Mouse (Mus musculus) liver, embryonic 12.5 days (tissue): ENCODE results near the gene Hnrnpc. TPM values are rescaled to one million over a fixed set of nuclear protein-coding genes. Genes with fewer than 3 reads are reported as not detected.

Experiments
- ATAC-seq: fragments of 200-750 bp; cut with Nextera tagmentation; 2 replicates; pipeline ENCODE4 v1.8.0; 2017; ENCODE audit warnings: moderate number of reproducible peaks, mild to moderate bottlenecking, moderate library complexity
- H3K27ac ChIP-seq: fragments of 300-500 bp; sonication (generic); 2 replicates; pipeline ENCODE4 v1.5.1; 2016; ENCODE audit warnings: mild to moderate bottlenecking
- H3K27me3 ChIP-seq: fragments of 300-500 bp; sonication (generic); replicated peaks from 2 replicates; pipeline ENCODE4 v1.6.1; 2016; ENCODE audit warnings: mild to moderate bottlenecking, moderate library complexity
- H3K36me3 ChIP-seq: fragments of 300-500 bp; sonication (generic); 2 replicates; pipeline ENCODE4 v1.6.1; 2016; ENCODE audit warnings: mild to moderate bottlenecking, moderate library complexity
- H3K4me1 ChIP-seq: fragments of 300-500 bp; sonication (generic); 2 replicates; pipeline ENCODE4 v1.6.1; 2016
- H3K4me2 ChIP-seq: fragments of 300-500 bp; sonication (generic); 2 replicates; pipeline ENCODE4 v1.6.1; 2016; ENCODE audit warnings: mild to moderate bottlenecking, moderate library complexity
- H3K4me3 ChIP-seq: fragments of 300-500 bp; sonication (generic); 2 replicates; pipeline ENCODE4 v1.5.1; 2016; ENCODE audit warnings: mild to moderate bottlenecking, moderate library complexity
- H3K9ac ChIP-seq: fragments of 300-500 bp; sonication (generic); 2 replicates; pipeline ENCODE4 v1.6.1; 2016; ENCODE audit warnings: mild to moderate bottlenecking, moderate library complexity
- H3K9me3 ChIP-seq: fragments of 300-500 bp; sonication (generic); replicated peaks from 2 replicates; pipeline ENCODE4 v1.6.1; 2016; ENCODE audit warnings: mild to moderate bottlenecking, moderate library complexity
- WGBS: fragments of 180-500 bp; shearing (Covaris S2); methylation state at CpG from one replicate; pipeline ENCODE4 v1.1.7; 2016; ENCODE audit not compliant: insufficient replicate concordance; 5-methylcytosine and 5-hydroxymethylcytosine counted together
- polyA plus RNA-seq: library from polyadenylated mRNA; unstranded; fragments of >200 nt; fragmentation: Nextera tagmentation; extraction: Ambion mirVana; gene quantifications from 2 replicates; pipeline ENCODE4 v1.2.1, GENCODE M21; 2016

Hnrnpc gene
- polyA plus RNA-seq, 1 experiment from 2014 or later: 438 TPM

DNA sequence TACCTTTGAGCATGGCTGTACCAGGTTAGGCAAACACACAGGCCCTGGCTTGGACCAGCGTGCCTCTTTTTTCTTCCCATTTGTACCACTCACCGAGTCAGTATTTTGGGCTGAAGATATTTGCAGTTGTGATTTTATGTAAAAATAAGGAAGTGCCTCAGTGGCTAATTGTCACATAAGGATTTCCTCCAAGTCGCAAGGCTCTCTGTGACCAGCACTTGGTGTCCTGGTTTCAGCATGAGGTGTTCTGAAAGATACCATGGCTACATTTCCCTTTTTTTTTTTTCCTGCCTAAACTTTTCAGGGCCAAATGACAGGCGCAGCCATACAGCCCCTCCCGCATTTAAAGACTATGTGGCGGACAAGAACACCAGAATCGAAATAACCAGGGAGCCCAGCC is 16.3 kb upstream of the Hnrnpc start:
- Histone ChIP-seq H3K9ac (no peak overlapping the region), H3K4me1 (peaks cover 23% of the 10 kb centered on the region), H3K27ac (no peak overlapping the region), H3K36me3 (no peaks in the 10 kb centered on the region), H3K9me3 (no peaks in the 10 kb centered on the region), H3K4me2 (peak overlapping the region; percentile 92), H3K27me3 (peaks cover 24% of the 10 kb centered on the region), H3K4me3 (peak overlapping the region; percentile 62; the same call in 1 of the 2 replicates)
- ATAC-seq: no peak
- WGBS: 32% methylated on average over 7 of the region's 7 CpGs

- ATAC-seq: peak; percentile 82
- peak overlapping the region; percentile 92 for H3K4me2 ChIP-seq
- H3K36me3 ChIP-seq: no peaks in the 10 kb centered on the region
- peak overlapping the region; percentile 62 for H3K4me3 ChIP-seq
- peak overlapping the region; percentile 76 for H3K9ac ChIP-seq
- H3K27ac ChIP-seq: peak overlapping the region; percentile 70
- peaks cover 24% of the 10 kb centered on the region for H3K27me3 ChIP-seq
- peaks cover 23% of the 10 kb centered on the region for H3K4me1 ChIP-seq
- no peaks in the 10 kb centered on the region for H3K9me3 ChIP-seq
- WGBS: 1% methylated on average over 38 of the region's 38 CpGs
Observed at GRCm38 (mm10) chr14:52118823-52119608, 15.2 kb upstream of the Hnrnpc start.

DNA sequence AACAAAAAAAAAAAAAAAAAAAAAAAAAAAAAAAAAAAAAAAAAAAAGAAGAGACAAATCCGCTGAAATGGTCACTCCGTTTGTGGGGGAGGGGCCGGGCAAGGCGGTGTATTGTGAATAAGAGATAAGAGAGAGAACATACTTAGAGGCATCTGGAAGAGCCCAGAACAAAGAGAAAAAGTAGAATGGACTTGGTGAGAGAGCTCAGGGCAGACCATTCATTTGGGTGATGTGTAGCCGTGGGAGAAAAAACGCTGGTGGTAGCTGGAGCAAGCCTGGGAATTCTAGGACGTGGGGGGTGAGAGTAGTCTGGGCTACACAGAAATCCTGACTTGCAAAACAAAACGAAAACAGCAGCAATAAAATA is 14.6 kb upstream of the Hnrnpc start:
- Histone ChIP-seq H3K9ac (peak overlapping the region; percentile 76), H3K4me2 (peak overlapping the region; percentile 92), H3K4me3 (peak overlapping the region; percentile 62), H3K27me3 (peaks cover 24% of the 10 kb centered on the region), H3K36me3 (no peaks in the 10 kb centered on the region), H3K4me1 (peaks cover 23% of the 10 kb centered on the region), H3K27ac (peak overlapping the region; percentile 70), H3K9me3 (no peaks in the 10 kb centered on the region)
- ATAC-seq: peak; percentile 65; the same call in 1 of the 2 replicates
- WGBS: 9% methylated on average over 8 of the region's 8 CpGs

DNA sequence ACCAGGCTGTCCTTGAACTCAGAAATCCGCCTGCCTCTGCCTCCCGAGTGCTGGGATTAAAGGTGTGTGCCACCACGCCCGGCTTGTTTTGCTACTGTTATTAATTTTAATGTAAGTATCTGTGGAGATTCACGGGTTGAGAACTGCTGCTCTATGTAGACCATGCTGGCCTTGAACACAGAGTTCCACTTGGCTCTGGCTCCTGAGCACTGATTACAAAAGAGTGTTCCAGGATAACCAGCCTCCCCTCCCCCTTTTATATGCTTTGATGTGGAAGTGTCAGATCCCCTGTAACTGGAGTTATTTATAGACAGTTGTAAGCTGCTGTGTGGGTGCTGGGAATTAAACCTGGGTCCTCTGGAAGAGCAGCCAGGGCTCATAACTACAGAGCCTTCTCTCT is 13.4 kb upstream of the Hnrnpc start:
- 77% methylated on average over 5 of the region's 5 CpGs for WGBS
- ATAC-seq: no peak
- Histone ChIP-seq H3K36me3 (no peaks in the 10 kb centered on the region), H3K9me3 (no peaks in the 10 kb centered on the region), H3K4me3 (no peak overlapping the region), H3K4me1 (peaks cover 23% of the 10 kb centered on the region), H3K27me3 (peaks cover 24% of the 10 kb centered on the region), H3K4me2 (no peak overlapping the region), H3K9ac (no peak overlapping the region), H3K27ac (no peak overlapping the region)

DNA sequence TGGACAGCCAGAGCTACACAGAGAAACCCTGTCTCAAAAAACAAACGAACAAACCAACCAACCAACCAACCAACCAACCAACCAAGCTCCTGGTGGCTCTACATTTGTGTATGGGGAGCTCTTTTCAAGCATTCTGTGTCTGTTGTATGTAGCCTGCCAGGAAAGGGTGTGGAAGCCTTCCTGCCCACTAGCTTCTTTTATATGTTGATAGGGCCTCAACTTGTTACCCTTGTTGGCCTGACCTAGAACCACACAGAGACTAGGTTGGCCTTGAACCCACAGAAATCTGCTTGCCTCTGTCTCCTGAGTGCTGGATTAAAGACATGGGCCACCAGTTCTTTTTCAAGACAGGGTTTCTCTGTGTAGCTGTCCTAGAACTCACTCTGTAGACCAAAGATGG is 10.3 kb upstream of the Hnrnpc start:
- WGBS: 65% methylated on average over 1 of the region's 1 CpGs
- Histone ChIP-seq H3K36me3 (no peaks in the 10 kb centered on the region), H3K4me3 (no peak overlapping the region), H3K9me3 (no peaks in the 10 kb centered on the region), H3K9ac (no peak overlapping the region), H3K27me3 (no peaks in the 10 kb centered on the region), H3K4me1 (peaks cover 14% of the 10 kb centered on the region), H3K27ac (no peak overlapping the region), H3K4me2 (no peak overlapping the region)
- no peak for ATAC-seq

- no peak within 1 kb of the TSS for H3K9ac ChIP-seq
- peaks cover 18% of the 10 kb centered on the region for H3K4me1 ChIP-seq
- ATAC-seq: no peak
- no peak within 1 kb of the TSS for H3K27ac ChIP-seq
- no peak within 1 kb of the TSS for H3K4me2 ChIP-seq
- no peaks in the 10 kb centered on the region for H3K9me3 ChIP-seq
- H3K4me3 ChIP-seq: no peak within 1 kb of the TSS
- H3K27me3 ChIP-seq: no peaks in the 10 kb centered on the region
- H3K36me3 ChIP-seq: no peaks in the 10 kb centered on the region
- 85% methylated on average over 4 of the region's 4 CpGs for WGBS
Observed at GRCm38 (mm10) chr14:52110346-52110745, 6.5 kb upstream of the Hnrnpc start, which contains the start of gene Rpgrip1. TSS of gene Rpgrip1 (plus strand) at chr14:52110704.

DNA sequence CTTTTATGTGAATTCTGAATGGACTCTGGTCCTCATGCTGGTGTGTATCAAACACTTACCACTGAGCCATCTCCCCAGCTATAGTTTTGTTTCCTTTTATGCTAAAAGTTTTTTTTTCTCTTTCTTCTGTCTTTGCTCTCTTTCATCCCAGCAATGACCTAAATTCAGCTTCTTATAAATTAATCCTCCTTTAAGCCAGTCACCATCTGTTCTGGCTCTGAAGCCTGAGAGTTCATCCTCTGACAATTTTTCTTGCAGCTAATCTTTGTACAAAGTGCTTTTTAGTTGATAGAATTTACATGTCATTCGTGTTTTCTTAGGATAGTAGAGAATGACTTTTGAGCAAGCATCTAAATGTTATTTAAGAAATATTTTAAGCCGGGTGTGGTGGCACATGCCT is 4.2 kb upstream of the Hnrnpc start:
- Histone ChIP-seq H3K4me1 (peaks cover 27% of the 10 kb centered on the region), H3K36me3 (no peaks in the 10 kb centered on the region), H3K4me3 (no peak overlapping the region), H3K4me2 (no peak overlapping the region), H3K27ac (no peak overlapping the region), H3K9me3 (no peaks in the 10 kb centered on the region), H3K27me3 (no peaks in the 10 kb centered on the region), H3K9ac (no peak overlapping the region)
- ATAC-seq: no peak
- 69% methylated on average over 2 of the region's 2 CpGs for WGBS

GRCm38 (mm10) chr14:52106741-52107140 is 2.9 kb upstream of the Hnrnpc start:
- Histone ChIP-seq H3K27me3 (no peaks in the 10 kb centered on the region), H3K4me3 (no peak overlapping the region), H3K9me3 (no peaks in the 10 kb centered on the region), H3K4me1 (peaks cover 37% of the 10 kb centered on the region), H3K27ac (peak overlapping the region; percentile 75), H3K4me2 (peak overlapping the region; percentile 18; the same call in 1 of the 2 replicates), H3K36me3 (peaks cover 6% of the 10 kb centered on the region), H3K9ac (no peak overlapping the region)
- WGBS: 34% methylated on average over 10 of the region's 10 CpGs
- no peak for ATAC-seq

GRCm38 (mm10) chr14:52105308-52105707 is 1.5 kb upstream of the Hnrnpc start:
- peak overlapping the region; percentile 74; the same call in 1 of the 2 replicates for H3K4me2 ChIP-seq
- H3K27ac ChIP-seq: peak overlapping the region; percentile 75
- 68% methylated on average over 2 of the region's 2 CpGs for WGBS
- no peaks in the 10 kb centered on the region for H3K9me3 ChIP-seq
- no peak overlapping the region for H3K4me3 ChIP-seq
- peaks cover 51% of the 10 kb centered on the region for H3K4me1 ChIP-seq
- no peak for ATAC-seq
- H3K27me3 ChIP-seq: no peaks in the 10 kb centered on the region
- H3K36me3 ChIP-seq: peaks cover 15% of the 10 kb centered on the region
- no peak overlapping the region for H3K9ac ChIP-seq

GRCm38 (mm10) chr14:52104677-52105285 is 953 bp upstream of the Hnrnpc start:
- Histone ChIP-seq H3K4me1 (peaks cover 57% of the 10 kb centered on the region), H3K4me2 (peak overlapping the region; percentile 74), H3K4me3 (peak overlapping the region; percentile 54), H3K9me3 (no peaks in the 10 kb centered on the region), H3K9ac (peak overlapping the region; percentile 71), H3K27ac (peak overlapping the region; percentile 96), H3K27me3 (no peaks in the 10 kb centered on the region), H3K36me3 (peaks cover 20% of the 10 kb centered on the region)
- 32% methylated on average over 7 of the region's 7 CpGs for WGBS
- ATAC-seq: no peak

GRCm38 (mm10) chr14:52103474-52103855 is 363 bp downstream of the Hnrnpc start:
- Histone ChIP-seq H3K4me3 (peak overlapping the region; percentile 91), H3K9ac (peak overlapping the region; percentile 98), H3K27ac (peak overlapping the region; percentile 96), H3K9me3 (no peaks in the 10 kb centered on the region), H3K4me1 (peaks cover 66% of the 10 kb centered on the region), H3K4me2 (peak overlapping the region; percentile 85), H3K36me3 (peaks cover 29% of the 10 kb centered on the region), H3K27me3 (no peaks in the 10 kb centered on the region)
- WGBS: under 1% methylated on average over 30 of the region's 30 CpGs
- no peak for ATAC-seq
